Mouse (Mus musculus): ENCODE measurements around the gene Gm7792. TPM values are rescaled to one million over a fixed set of nuclear protein-coding genes. Genes with fewer than 3 reads are reported as not detected.
"Not testable (repeated sequence)": the region's sequence is repeated elsewhere in the genome, so short reads cannot be mapped to it uniquely, and the experiment has no call there.

The Gm7792 gene
- not detected in 2 replicates for polyA plus RNA-seq (2014; fragmentation: Nextera tagmentation; extraction: Ambion mirVana)

DNA sequence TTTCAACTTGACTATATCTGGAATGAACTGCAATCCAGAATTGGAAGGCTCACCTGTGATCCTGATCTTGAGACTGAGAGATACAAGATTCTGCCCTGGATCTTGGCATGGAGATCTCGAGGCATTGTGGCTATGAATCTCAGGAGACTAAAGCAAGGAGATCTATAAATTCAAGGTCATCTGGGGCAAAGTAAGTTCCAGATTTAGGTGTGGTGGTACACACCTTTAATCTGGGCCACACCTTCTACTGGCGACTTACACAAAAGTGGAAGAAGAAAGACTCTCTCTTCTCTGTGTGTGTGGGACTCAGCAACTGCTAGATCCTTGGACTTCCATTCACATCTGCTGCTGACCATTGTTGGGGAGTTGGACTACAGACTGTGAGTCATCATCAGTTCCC lies at the start of gene Gm7792:
Gene Gm7792, plus strand, starts transcription at position 301 of the 400 bp plus-strand sequence.
- not testable (repeated sequence) for H3K27ac ChIP-seq (replicated peaks in 1 of 2; ENCODE audit: control insufficient read depth in 1 of 2, insufficient read depth in 1 of 2, low read depth in 2 of 2, low read length in 2 of 2); H3K4me2 ChIP-seq (ENCODE audit: low read length); H3K4me3 ChIP-seq (ENCODE audit: control insufficient read depth in 1 of 2, insufficient read depth in 1 of 2, low read depth in 1 of 2, low read length in 2 of 2); H3K9me3 ChIP-seq (ENCODE audit: control insufficient read depth, low read length); ATAC-seq (ENCODE audit: insufficient number of reproducible peaks, insufficient read depth, low FRiP score, low read depth); H3K4me1 ChIP-seq (ENCODE audit: control insufficient read depth in 2 of 2, insufficient read depth in 2 of 2, low read length in 2 of 2); H3K27me3 ChIP-seq (ENCODE audit: control insufficient read depth, insufficient read depth, low read length); H3K9ac ChIP-seq (ENCODE audit: low read length); H3K36me3 ChIP-seq (ENCODE audit: control insufficient read depth, insufficient read depth, low read length)
- WGBS: 63% methylated on average over 1 of the region's 2 CpGs

Other genes with a start within 250 kb of the Gm7792 start
- gene C87414, start 172.2 kb upstream of the Gm7792 start, polyA plus RNA-seq (2014; fragmentation: Nextera tagmentation; extraction: Ambion mirVana): not detected in 2 replicates
- not detected in 2 replicates for gene Gm16429, start 85.3 kb downstream of the Gm7792 start, polyA plus RNA-seq (2014; fragmentation: Nextera tagmentation; extraction: Ambion mirVana)
- not detected in 2 replicates for gene BC061212, start 226.8 kb downstream of the Gm7792 start, polyA plus RNA-seq (2014; fragmentation: Nextera tagmentation; extraction: Ambion mirVana)
- gene Gm6351, start 232.6 kb downstream of the Gm7792 start, polyA plus RNA-seq (2014; fragmentation: Nextera tagmentation; extraction: Ambion mirVana): not detected in 2 replicates

Data from heart, embryonic 14.5 days (tissue).